Mouse (Mus musculus) kidney, adult 2 months (tissue): Measurements from ENCODE around the gene Arl8b.

ENCODE experiments used
- CTCF ChIP-seq: fragments of 200-500 bp; conservative IDR thresholded peaks from 2 replicates; pipeline ENCODE4 v1.5.1; 2011; ENCODE audit warnings: low read depth, mild to moderate bottlenecking, control low read depth, low read length, moderate library complexity, mixed read lengths; ENCODE audit not compliant: insufficient read depth, insufficient read length
- POLR2A ChIP-seq: fragments of 200-500 bp; IDR thresholded peaks from one replicate; pipeline ENCODE4 v1.6.1; 2011; ENCODE audit warnings: low read depth, low read length, control low read depth

GRCm38 (mm10) chr6:108754376-108754775, 28.5 kb upstream of the Arl8b start:
- TF ChIP-seq CTCF = no peak
- no peak for TF ChIP-seq POLR2A
